Mouse (Mus musculus) cerebellum, adult 11 months (tissue): ENCODE results near the gene Foxn3.

Source experiments
- DNase-seq: peaks from one replicate; pipeline ENCODE4 v3.0.0; 2022

Foxn3 gene

GRCm38 (mm10) chr12:99319171-99319570 is 244.2 kb downstream of the Foxn3 start:
- no peak for DNase-seq

- DNase-seq = no peak
These were observed 247.5 kb downstream of the Foxn3 start for GRCm38 (mm10) chr12:99315931-99316330.

- no peak for DNase-seq
These were observed 248.6 kb downstream of the Foxn3 start for GRCm38 (mm10) chr12:99314817-99315216.

GRCm38 (mm10) chr12:99311303-99311702 is 252.1 kb downstream of the Foxn3 start:
- DNase-seq = no peak

GRCm38 (mm10) chr12:99309937-99310336 is 253.4 kb downstream of the Foxn3 start:
- no peak for DNase-seq

DNA sequence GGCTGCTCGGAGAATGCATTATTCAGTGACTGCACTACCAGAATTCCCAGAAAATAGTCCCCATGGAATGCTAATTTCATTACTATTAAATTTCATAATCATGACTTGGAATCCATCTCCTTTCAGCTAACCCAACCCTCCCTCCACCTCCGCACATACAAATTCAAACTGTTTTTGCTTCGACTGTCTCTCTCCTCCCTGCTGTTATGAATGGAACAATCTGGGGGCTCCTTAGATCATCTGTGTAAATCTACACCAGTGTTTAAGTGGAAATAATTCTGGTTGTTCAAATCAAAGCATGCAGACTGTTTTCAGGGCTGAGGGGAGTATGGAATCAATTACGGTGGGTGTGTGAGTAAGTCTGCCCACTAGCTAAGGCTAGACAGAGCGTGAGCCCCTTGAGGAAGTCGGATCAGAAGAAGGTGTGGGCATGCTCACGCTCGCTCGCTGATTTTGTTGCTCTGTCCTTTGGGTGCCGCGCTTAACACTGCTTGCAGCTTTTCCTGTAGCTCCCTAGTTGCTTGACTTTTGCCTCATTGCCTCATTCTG is 254.8 kb downstream of the Foxn3 start:
- DNase-seq = no peak

DNA sequence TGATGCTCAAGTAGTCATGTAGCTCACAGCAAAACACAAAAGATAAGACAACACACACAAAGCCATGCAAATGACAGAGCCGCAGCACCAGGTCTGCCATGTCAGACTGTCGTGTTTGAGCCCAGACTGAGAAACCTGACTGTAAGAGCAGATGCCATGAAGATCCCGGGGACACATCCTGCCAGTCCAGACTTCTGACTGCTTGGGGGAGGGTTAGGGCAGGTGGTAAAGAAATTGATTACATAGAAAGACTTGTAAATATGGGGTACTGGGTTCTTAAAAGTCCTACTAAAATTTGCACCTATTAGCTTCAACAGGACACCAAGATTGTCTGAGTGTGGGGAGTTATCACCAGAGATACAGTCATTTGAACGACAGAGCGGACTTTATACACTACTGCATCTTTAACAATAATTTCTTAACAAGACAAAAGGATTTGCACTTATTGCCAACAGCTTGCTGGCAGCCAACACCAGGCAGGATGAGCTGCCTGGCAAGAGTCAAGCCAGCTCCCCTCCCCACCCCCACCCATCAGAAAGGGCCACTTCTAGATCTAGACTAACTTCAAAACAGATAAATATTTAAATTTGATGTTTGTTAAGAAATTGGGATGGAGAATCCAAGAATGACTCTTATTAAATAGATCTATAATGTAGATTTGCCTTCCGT is 256.7 kb downstream of the Foxn3 start:
- no peak for DNase-seq

DNA sequence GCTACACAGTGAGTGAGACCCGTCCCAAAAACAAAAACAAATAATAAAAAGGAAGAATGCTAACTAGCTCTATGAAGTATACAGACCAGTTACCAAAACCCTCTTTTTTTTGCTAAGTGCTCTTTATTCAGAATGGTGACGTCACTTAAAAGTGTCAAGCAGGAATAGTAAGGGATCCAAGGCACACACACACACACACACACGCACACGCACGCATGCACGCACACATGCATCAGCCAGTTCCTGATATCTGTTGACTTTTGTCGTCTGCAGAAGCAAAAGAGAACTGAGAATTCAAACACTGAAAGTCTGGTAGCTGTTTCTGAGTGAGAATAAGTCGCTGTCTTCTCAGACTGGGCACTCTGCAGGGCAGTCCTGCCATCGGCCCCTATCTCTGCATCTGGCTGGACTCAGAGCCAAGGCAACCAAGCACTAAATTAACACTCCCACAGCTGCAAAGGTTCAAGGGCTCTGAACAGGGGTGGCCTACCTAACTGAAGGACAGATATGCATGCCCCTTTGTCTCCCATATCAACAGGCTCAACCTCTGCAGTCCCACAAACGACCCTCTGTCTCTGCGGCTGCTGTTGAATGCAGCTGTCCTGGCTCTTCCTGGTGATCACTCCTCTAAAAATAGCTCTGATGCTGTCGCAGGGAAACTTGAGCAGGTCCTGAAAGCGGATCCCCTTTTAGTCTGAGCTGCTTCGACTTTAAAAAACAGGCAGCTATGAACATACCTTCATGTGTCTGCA is 257.4 kb downstream of the Foxn3 start:
- no peak for DNase-seq

GRCm38 (mm10) chr12:99305324-99305723 is 258.1 kb downstream of the Foxn3 start:
- DNase-seq = no peak

DNA sequence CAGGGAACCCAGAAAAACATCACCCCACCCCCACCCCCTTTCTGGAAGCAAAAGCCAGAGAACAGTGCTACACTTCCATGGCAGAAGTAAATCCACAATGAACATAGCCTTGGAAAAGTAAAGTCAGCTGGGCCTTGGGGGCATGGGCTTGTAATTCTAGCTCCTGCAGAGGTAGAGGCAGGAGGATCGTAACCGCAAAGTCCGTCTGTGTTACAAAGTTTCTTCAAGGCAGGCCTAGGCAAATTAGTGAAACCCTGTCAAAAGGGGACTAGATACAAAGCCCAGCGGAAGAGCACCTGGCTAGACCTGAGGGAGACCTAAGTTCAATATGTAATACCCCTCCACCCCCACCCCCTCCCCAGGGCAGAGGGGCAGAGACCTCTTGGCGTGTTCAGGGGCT is 259.3 kb downstream of the Foxn3 start:
- no peak for DNase-seq

GRCm38 (mm10) chr12:99303581-99303980 is 259.8 kb downstream of the Foxn3 start:
- DNase-seq = no peak

DNA sequence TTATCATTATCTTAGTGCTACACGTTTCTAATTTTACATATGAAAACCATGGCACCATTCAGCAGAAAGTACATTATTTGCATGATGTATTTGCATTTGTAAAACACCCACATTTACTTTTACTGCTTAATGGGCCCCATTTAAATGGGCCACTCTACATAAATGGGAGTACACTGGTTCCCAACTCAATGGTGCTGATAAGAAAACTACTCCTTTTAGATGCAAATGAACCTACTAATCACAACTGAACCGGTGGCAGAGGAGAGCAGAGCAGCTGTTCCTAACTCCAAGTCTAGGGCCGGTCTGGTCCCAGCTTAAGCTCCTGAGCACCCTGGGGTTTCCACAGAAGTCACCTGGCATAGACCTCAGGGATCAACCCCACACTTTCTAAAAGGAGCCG is 263.5 kb downstream of the Foxn3 start:
- DNase-seq = no peak

DNA sequence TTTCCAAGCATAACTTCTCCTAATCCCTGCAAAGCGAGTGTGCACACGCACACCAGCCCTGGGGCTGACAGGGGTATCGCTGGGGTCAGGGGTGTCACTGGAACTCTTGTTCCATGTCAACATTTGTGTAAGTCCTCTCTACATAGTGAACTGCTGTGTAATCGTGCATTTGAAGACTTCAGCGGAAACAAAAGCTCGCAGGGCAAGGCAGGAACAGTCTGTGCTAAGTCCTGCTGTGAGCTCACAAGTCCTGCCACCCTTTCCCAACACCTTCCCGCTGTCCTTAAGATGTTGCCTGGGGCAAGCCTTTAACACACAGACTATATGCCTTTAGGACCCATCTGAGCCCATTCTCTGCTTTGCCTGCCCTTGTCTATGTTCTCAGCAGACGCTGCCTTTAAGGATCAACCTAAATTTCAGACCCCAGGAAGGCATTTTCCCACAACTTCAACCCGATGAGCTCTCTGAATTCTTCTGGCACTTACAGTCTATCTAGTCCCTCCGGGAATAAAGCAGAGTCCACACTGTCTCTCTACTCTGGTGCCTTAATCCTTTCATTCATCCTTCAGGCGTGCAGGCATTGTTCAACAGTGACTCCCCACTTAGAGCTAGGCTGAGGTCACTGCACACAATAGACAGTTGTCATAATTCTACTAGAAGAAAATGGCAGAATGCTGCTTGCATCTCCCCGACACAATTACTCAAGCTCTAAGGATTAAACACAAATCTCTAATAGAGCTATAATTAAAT is 264.4 kb downstream of the Foxn3 start:
- DNase-seq = no peak

DNA sequence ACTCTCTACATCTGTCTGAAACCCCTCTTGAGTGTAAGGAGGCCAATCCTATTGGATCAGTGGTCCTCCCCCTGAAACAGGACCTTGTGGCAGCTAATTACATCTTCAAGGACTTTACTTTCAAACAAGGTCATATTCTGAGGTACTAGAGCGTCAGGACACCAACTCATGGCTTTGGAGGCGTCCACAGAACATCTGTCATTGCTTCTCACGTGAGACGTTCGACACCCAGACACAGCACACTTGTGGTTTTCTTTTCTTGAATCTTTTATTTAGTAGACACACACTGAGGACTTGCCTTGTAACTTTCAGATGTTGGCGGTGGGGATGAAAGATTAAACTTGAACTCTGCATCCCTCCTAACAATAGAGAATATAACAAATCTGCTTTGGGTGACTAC is 265.1 kb downstream of the Foxn3 start:
- DNase-seq = no peak

DNA sequence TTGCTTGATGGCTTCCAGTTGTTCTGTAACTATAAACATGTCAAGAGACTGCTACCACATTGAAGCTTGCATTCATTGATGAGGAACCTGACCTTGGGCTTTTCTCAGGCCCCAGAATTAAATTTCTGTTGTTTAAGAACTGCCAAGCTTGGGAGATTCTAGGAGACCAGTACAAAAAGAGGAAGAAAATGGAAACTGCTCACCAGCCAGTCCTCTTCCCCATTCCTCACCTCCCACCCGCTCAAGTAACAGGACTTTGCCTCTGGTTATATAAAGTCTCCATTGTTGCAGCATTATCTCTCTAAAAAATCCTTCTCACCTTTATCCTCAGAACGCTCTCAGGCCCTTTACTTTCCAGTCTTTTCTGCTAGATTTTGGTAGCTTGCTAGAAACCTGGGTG is 265.6 kb downstream of the Foxn3 start:
- DNase-seq = no peak

GRCm38 (mm10) chr12:99293532-99293931 is 269.9 kb downstream of the Foxn3 start:
- no peak for DNase-seq

- no peak for DNase-seq
These were observed 271.2 kb downstream of the Foxn3 start for GRCm38 (mm10) chr12:99292152-99292551.

GRCm38 (mm10) chr12:99287081-99287480 is 276.3 kb downstream of the Foxn3 start:
- no peak for DNase-seq

GRCm38 (mm10) chr12:99286662-99287061 is 276.7 kb downstream of the Foxn3 start:
- no peak for DNase-seq

GRCm38 (mm10) chr12:99285656-99286055 is 277.7 kb downstream of the Foxn3 start:
- DNase-seq = no peak

DNA sequence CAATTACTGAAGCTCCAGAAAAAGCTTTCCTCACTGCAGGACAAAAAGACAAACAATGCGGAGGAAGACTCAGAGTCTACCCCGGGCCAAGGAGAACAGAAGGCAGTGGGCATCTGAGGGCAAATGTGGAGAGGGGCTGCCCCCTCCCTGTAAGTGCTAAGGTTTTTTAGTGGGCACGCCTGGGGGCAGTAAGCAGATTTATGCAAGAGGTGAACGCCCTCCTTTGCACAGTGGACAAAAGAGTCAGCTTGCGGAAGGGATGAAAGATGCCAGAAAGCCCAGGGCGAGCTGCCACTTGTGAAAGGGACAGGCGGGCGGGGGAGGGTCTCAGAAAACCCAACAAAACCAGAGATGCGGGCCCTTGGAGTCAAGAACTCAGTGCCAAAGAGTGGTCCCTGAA is 278.2 kb downstream of the Foxn3 start:
- no peak for DNase-seq

DNA sequence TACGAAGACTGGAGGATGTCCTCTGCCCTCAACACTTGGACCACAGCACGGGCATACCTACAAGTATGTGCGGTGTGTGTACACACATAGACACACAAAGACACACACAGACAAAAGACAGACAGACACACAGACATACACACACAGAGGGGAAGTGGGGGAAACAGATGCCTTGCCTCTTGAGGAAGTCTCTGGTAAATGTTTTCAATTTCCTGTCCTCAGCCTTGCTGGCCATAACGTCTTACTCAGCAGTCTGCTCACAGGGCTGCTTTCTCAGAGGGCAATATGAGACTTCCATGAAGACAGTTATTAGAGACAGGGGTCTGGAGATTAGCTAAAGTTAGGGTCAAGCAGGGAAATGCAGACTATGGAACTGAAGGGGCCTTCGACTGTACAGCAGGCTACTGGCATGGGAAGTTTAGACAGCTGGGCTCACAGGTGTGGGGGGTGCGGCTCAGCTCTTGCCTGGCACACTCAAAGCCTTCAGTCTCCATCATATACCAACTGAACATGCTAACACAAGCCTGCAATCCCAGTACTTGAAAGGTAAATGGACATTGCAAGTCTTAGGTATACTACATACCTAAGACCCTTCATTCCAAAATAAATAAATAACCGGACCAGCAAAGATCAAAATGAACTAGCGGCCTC is 278.8 kb downstream of the Foxn3 start:
- DNase-seq = no peak

DNA sequence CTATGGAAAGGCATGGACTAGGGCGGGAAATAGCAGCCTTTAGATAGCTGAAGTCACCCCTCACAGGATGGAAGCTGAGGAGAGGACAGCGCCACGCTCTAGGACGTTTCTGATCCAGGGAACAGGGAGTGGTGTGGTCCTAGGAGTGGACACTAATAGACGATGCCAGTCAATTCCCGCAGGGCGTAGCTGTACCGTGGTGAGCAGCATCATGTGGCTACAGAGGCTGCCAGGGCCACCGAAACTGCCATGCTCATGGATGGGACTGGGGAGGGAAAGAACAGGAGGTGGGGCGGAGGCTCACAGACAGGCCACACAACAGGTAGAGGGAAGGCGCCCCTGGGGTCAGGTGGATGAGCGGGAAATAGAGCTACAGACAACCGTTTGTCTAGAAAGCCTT is 282.6 kb downstream of the Foxn3 start:
- no peak for DNase-seq
